Mouse (Mus musculus) kidney, postnatal 0 days (tissue): ENCODE results near the gene Gmppa. TPM values are rescaled to one million over a fixed set of nuclear protein-coding genes. Genes with fewer than 3 reads are reported as not detected.
A peak's percentile ranks its signal among the peaks of the same experiment; 100 is the strongest.

Experiments
- ATAC-seq: fragments of 200-750 bp; cut with Nextera tagmentation; replicated peaks from 2 replicates; pipeline ENCODE4 v1.8.0; 2017; ENCODE audit warnings: low read depth, moderate number of reproducible peaks, moderate TSS enrichment, moderate library complexity; ENCODE audit not compliant: low FRiP score
- DNase-seq: peaks from one replicate; pipeline ENCODE4 v3.0.0-alpha.2; 2016; ENCODE audit warnings: low spot score
- H3K27ac ChIP-seq: fragments of 300-500 bp; sonication (generic); 2 replicates; pipeline ENCODE4 v1.5.1; 2014; ENCODE audit warnings: mild to moderate bottlenecking
- H3K27me3 ChIP-seq: fragments of 300-500 bp; sonication (generic); 2 replicates; pipeline ENCODE4 v1.6.1; 2014; ENCODE audit warnings: low read length, mixed read lengths; ENCODE audit not compliant: insufficient read depth
- H3K36me3 ChIP-seq: fragments of 300-500 bp; sonication (generic); 2 replicates; pipeline ENCODE4 v1.6.1; 2014; ENCODE audit warnings: low read length, mixed read lengths; ENCODE audit not compliant: insufficient read depth
- H3K4me1 ChIP-seq: fragments of 300-500 bp; sonication (generic); replicated peaks from 2 replicates; pipeline ENCODE4 v1.6.1; 2014; ENCODE audit warnings: antibody characterized with exemption, low read length, mixed read lengths; ENCODE audit not compliant: insufficient read depth
- H3K4me2 ChIP-seq: fragments of 300-500 bp; sonication (generic); 2 replicates; pipeline ENCODE4 v1.6.1; 2014; ENCODE audit warnings: mild to moderate bottlenecking, low read length, moderate library complexity, mixed read lengths
- H3K4me3 ChIP-seq: fragments of 300-500 bp; sonication (generic); replicated peaks from 2 replicates; pipeline ENCODE4 v1.5.1; 2014; ENCODE audit warnings: low read depth, low read length
- H3K9ac ChIP-seq: fragments of 300-500 bp; sonication (generic); 2 replicates; pipeline ENCODE4 v1.6.1; 2014; ENCODE audit warnings: low read depth, low read length
- H3K9me3 ChIP-seq: fragments of 300-500 bp; sonication (generic); replicated peaks from 2 replicates; pipeline ENCODE4 v1.6.1; 2016; ENCODE audit warnings: low read length, inconsistent platforms, mixed read lengths
- CTCF ChIP-seq: IDR thresholded peaks from 2 replicates; pipeline ENCODE4 v1.5.1; 2016; ENCODE audit warnings: antibody characterized with exemption, low read depth, mild to moderate bottlenecking, moderate library complexity
- WGBS: fragments of 180-500 bp; shearing (Covaris S2); extraction: QIAGEN DNeasy Blood & Tissue Kit; methylation state at CpG from one replicate; pipeline ENCODE4 v1.1.7; 2014; 5-methylcytosine and 5-hydroxymethylcytosine counted together
- polyA plus RNA-seq: library from polyadenylated mRNA; unstranded; fragments of >200 nt; fragmentation: Nextera tagmentation; extraction: Ambion mirVana; gene quantifications from 2 replicates; pipeline ENCODE4 v1.2.1, GENCODE M21; 2015

Gmppa gene
- polyA plus RNA-seq, 1 experiment from 2014 or later, result 72.5 TPM

- Histone ChIP-seq H3K27me3 (peaks cover 45% of the 10 kb centered on the region), H3K9ac (peak overlapping the region; percentile 46; the same call in 1 of the 2 replicates), H3K9me3 (no peaks in the 10 kb centered on the region), H3K36me3 (peaks cover 9% of the 10 kb centered on the region; the same call in 1 of the 2 replicates), H3K4me3 (peak overlapping the region; percentile 45), H3K4me1 (peaks cover 9% of the 10 kb centered on the region), H3K4me2 (peak overlapping the region; percentile 87), H3K27ac (no peak overlapping the region)
- peak; percentile 65 for ATAC-seq
- peak; percentile 76 for DNase-seq
- TF ChIP-seq CTCF, result 0 out of 2 replicates have a peak, but pooled peaks have one; percentile 25
- WGBS, result under 1% methylated on average over 59 of the region's 62 CpGs
These were observed 51.9 kb downstream of the Gmppa start for GRCm38 (mm10) chr1:75487405-75488161.

DNA sequence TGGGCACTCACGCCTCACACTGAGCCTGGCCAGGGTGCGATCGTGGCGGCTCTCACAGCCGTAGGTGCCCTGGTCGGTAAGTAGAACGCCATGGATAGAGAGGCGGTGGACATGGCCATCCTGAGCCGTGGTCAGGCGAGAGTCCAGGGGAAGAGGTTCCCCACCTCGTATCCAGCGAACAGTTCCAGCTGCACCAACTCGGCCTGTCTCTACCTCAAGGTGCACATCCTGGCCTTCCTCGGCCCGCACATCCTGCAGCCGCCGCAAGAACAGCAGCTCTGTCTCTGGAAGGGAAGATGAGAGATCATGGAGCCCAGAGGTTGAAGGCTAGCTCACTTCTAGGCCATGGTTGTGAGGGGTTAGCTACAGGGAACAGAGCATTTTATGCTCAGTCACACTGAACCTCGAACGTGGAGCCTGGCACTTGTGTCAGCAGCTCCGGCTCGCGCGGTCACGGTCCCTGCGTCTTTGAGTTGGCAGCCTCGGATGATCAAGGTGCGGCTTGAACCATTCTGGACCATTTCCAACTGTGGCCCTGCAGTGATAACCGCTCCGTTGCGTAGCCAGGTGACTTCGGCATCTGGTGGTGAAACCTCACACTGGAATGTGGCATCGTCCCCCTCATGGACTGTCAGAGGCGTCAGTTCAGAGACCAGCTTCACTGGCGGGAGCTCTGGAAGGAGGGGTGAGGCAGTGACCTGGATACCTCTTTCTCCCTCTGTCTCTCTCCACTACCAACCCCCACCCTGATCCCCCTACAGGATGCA lies 55.2 kb downstream of the Gmppa start:
- no peak for TF ChIP-seq CTCF
- Histone ChIP-seq H3K27me3 (peaks cover 17% of the 10 kb centered on the region), H3K4me3 (no peak overlapping the region), H3K4me2 (no peak overlapping the region), H3K36me3 (peaks cover 10% of the 10 kb centered on the region; the same call in 1 of the 2 replicates), H3K9ac (no peak overlapping the region), H3K4me1 (peaks cover 14% of the 10 kb centered on the region), H3K9me3 (no peaks in the 10 kb centered on the region), H3K27ac (no peak overlapping the region)
- WGBS, result 88% methylated on average over 34 of the region's 34 CpGs
- no peak for DNase-seq
- ATAC-seq, result no peak

GRCm38 (mm10) chr1:75492579-75493170 lies 56.9 kb downstream of the Gmppa start:
- H3K9me3 ChIP-seq, result no peaks in the 10 kb centered on the region
- H3K4me2 ChIP-seq, result no peak overlapping the region
- DNase-seq (no peak), ATAC-seq (no peak)
- peaks cover 5% of the 10 kb centered on the region; the same call in 1 of the 2 replicates for H3K27me3 ChIP-seq
- H3K4me3 ChIP-seq, result no peak overlapping the region
- peaks cover 9% of the 10 kb centered on the region; the same call in 1 of the 2 replicates for H3K4me1 ChIP-seq
- H3K36me3 ChIP-seq, result peaks cover 24% of the 10 kb centered on the region; the same call in 1 of the 2 replicates
- no peak overlapping the region for H3K27ac ChIP-seq
- no peak overlapping the region for H3K9ac ChIP-seq
- TF ChIP-seq CTCF, result no peak
- 71% methylated on average over 24 of the region's 24 CpGs for WGBS

Other genes with a start within 250 kb of the Gmppa start
- 19.7 TPM in 2 replicates for gene Ankzf1, start 243.8 kb upstream of the Gmppa start, polyA plus RNA-seq
- gene Atg9a, start 243.7 kb upstream of the Gmppa start, polyA plus RNA-seq, result 25.8 and 27.3 TPM in 2 replicates
- gene Glb1l, start 225.1 kb upstream of the Gmppa start, polyA plus RNA-seq, result 47.4 and 47.6 TPM in 2 replicates
- gene Stk16, start 225.1 kb upstream of the Gmppa start, polyA plus RNA-seq, result 114 and 122 TPM in 2 replicates
- gene Tuba4a, start 216.1 kb upstream of the Gmppa start, polyA plus RNA-seq, result 171 and 200 TPM in 2 replicates
- 0.18 TPM in 1 of 2 replicates, not detected in the other for gene A630095N17Rik, start 203.8 kb upstream of the Gmppa start, polyA plus RNA-seq
- gene Dnajb2, start 199.5 kb upstream of the Gmppa start, polyA plus RNA-seq, result 30.4 and 31.3 TPM in 2 replicates
- 0.08 and 0.13 TPM in 2 replicates for gene Ptprn, start 171.4 kb upstream of the Gmppa start, polyA plus RNA-seq
- not detected in 2 replicates for gene Resp18, start 157.5 kb upstream of the Gmppa start, polyA plus RNA-seq
- gene Dnpep, start 117.9 kb upstream of the Gmppa start, polyA plus RNA-seq, result 128 and 137 TPM in 2 replicates
- gene Des, start 75.6 kb upstream of the Gmppa start, polyA plus RNA-seq, result 18.6 and 19.1 TPM in 2 replicates
- gene Speg, start 60.6 kb upstream of the Gmppa start, polyA plus RNA-seq, result 40.1 and 44.3 TPM in 2 replicates
- 0.40 and 0.45 TPM in 2 replicates for gene Asic4, start 14.5 kb downstream of the Gmppa start, polyA plus RNA-seq
- gene Chpf, start 43.4 kb downstream of the Gmppa start, polyA plus RNA-seq, result 37.1 and 38.3 TPM in 2 replicates
- gene Tmem198, start 43.6 kb downstream of the Gmppa start, polyA plus RNA-seq, result 0.61 and 1.3 TPM in 2 replicates
- gene Obsl1, start 70.5 kb downstream of the Gmppa start, polyA plus RNA-seq, result 35.0 and 42.6 TPM in 2 replicates
- 2.8 and 3.5 TPM in 2 replicates for gene Inha, start 71.1 kb downstream of the Gmppa start, polyA plus RNA-seq
- 14.9 and 15.0 TPM in 2 replicates for gene Stk11ip, start 85.6 kb downstream of the Gmppa start, polyA plus RNA-seq
- 15.1 and 15.3 TPM in 2 replicates for gene Slc4a3, start 110.3 kb downstream of the Gmppa start, polyA plus RNA-seq